Mouse (Mus musculus): ENCODE measurements around the gene Atp6v1b1. TPM values are rescaled to one million over a fixed set of nuclear protein-coding genes. Genes with fewer than 3 reads are reported as not detected.
A peak's percentile ranks its signal among the peaks of the same experiment; 100 is the strongest.
"Not testable (repeated sequence)": the region's sequence is repeated elsewhere in the genome, so short reads cannot be mapped to it uniquely, and the experiment has no call there.

Atp6v1b1 gene
- polyA plus RNA-seq, 1 experiment from 2014 or later = 5.2 TPM

DNA sequence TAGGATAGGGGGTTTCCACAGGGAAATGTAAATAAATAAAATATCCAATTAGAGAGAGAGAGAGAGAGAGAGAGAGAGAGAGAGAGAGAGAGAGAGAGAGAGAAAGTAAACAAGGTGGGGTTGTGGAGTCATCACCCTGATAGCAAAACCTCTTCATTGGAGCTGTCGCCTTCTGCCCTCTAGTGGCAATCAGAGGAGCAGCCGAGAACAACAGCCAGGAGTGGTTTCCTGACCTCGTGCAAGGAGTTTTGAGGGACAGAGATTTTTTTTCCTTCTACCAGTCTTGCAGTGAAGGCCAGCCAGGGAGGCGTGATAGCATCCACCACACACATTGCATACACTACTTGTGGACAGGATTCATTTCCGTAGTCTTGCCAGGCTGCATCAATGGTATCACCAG lies 36.2 kb downstream of the Atp6v1b1 start:
- H3K4me3 ChIP-seq (replicated peaks) = no peak overlapping the region
- no peak overlapping the region for H3K27ac ChIP-seq (replicated peaks)
- H3K27me3 ChIP-seq = no peaks in the 10 kb centered on the region
- no peak for ATAC-seq (ENCODE audit: insufficient number of reproducible peaks, low FRiP score, low TSS enrichment, low read depth)
- no peak overlapping the region for H3K4me2 ChIP-seq (replicated peaks)
- WGBS = 6% methylated on average over 5 of the region's 5 CpGs
- no peak overlapping the region for H3K9ac ChIP-seq
- no peaks in the 10 kb centered on the region for H3K36me3 ChIP-seq
- peaks cover 15% of the 10 kb centered on the region for H3K4me1 ChIP-seq
- no peaks in the 10 kb centered on the region for H3K9me3 ChIP-seq (replicated peaks)

GRCm38 (mm10) chr6:83786426-83786825 lies 43.6 kb downstream of the Atp6v1b1 start:
- ATAC-seq (ENCODE audit: insufficient number of reproducible peaks, low FRiP score, low TSS enrichment, low read depth) = no peak
- Histone ChIP-seq H3K4me3 (replicated peaks) (no peak overlapping the region), H3K4me1 (no peaks in the 10 kb centered on the region), H3K9ac (no peak overlapping the region), H3K4me2 (replicated peaks) (no peak overlapping the region), H3K27ac (replicated peaks) (no peak overlapping the region), H3K36me3 (no peaks in the 10 kb centered on the region), H3K27me3 (no peaks in the 10 kb centered on the region), H3K9me3 (replicated peaks) (no peaks in the 10 kb centered on the region)
- 68% methylated on average over 3 of the region's 3 CpGs for WGBS

DNA sequence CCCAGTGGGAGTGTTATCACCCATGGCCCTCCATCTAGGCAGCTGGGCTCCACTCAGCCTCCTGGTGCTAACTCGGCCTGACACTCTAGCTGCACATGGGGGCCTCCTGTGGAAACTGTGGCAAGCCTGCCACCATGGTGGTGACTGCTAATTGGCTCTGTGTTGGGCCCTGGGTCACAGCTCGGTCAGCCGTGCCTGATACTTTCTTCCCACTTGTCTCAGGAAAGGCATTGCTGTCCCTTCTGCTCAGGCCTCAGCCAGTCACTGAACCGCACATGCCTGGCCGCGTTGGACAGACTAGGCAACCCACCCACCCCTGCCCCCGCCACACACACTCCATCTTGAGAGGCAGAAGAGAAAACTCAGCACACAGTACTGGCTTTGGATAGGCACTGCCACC lies 45.8 kb downstream of the Atp6v1b1 start:
- no peak for ATAC-seq (ENCODE audit: insufficient number of reproducible peaks, low FRiP score, low TSS enrichment, low read depth)
- H3K4me3 ChIP-seq (replicated peaks) = no peak overlapping the region
- H3K36me3 ChIP-seq = no peaks in the 10 kb centered on the region
- no peak overlapping the region for H3K9ac ChIP-seq
- WGBS = 65% methylated on average over 7 of the region's 7 CpGs
- no peaks in the 10 kb centered on the region for H3K4me1 ChIP-seq
- H3K27ac ChIP-seq (replicated peaks) = no peak overlapping the region
- H3K27me3 ChIP-seq = no peaks in the 10 kb centered on the region
- H3K4me2 ChIP-seq (replicated peaks) = no peak overlapping the region
- no peaks in the 10 kb centered on the region for H3K9me3 ChIP-seq (replicated peaks)

DNA sequence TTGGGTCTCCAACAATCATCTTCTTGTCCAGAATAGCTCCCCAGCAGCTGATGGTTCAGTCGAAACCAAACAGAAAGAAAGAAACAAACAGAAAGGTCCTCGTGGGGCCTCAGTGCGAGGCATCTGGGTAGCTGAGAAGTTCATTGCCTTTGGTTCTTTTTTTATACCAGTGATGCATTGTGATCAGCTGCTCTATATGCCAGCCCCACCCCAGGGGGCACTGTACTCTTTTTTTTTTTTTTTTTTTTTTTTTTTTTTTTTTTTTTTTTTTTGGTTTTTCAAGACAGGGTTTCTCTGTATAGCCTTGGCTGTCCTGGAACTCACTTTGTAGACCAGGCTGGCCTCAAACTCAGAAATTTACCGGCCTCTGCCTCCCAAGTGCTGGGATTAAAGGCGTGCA lies 47.7 kb downstream of the Atp6v1b1 start:
- 77% methylated on average over 5 of the region's 5 CpGs for WGBS
- H3K9ac ChIP-seq; H3K4me1 ChIP-seq; ATAC-seq (ENCODE audit: insufficient number of reproducible peaks, low FRiP score, low TSS enrichment, low read depth); H3K9me3 ChIP-seq (replicated peaks); H3K4me3 ChIP-seq (replicated peaks); H3K27ac ChIP-seq (replicated peaks); H3K36me3 ChIP-seq; H3K27me3 ChIP-seq; H3K4me2 ChIP-seq (replicated peaks): not testable (repeated sequence)

DNA sequence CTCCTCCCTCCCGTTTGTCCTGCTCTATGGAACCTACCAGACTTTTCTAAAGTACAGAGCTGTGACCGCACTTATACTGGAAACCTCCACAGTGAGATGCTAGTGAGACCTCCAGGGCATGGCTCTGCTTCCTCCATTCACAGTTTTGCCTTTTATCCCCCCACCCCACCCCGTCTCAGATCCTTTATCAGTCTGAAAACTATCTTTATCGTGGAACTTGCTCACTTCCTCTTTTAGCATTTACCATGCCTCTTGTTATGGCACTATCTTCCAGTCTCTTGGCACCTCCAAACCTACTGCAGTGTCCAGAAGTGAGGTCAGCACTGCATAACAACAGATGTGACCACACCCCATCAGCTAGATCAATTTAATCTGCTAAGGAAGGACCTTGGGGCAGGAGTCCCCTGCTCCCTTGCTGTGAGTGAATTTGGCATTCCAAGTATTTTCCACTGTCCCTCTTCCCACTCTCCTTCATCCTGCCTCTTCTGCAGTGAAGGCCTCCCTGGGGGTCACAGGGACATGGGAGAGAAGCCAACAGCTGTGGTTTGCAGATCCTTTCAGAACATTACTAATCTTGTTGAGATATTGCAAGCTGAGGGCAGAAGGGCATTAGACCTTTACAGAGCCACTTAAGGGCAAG lies 48.6 kb downstream of the Atp6v1b1 start:
- Histone ChIP-seq H3K27ac (replicated peaks) (no peak overlapping the region), H3K27me3 (no peaks in the 10 kb centered on the region)

DNA sequence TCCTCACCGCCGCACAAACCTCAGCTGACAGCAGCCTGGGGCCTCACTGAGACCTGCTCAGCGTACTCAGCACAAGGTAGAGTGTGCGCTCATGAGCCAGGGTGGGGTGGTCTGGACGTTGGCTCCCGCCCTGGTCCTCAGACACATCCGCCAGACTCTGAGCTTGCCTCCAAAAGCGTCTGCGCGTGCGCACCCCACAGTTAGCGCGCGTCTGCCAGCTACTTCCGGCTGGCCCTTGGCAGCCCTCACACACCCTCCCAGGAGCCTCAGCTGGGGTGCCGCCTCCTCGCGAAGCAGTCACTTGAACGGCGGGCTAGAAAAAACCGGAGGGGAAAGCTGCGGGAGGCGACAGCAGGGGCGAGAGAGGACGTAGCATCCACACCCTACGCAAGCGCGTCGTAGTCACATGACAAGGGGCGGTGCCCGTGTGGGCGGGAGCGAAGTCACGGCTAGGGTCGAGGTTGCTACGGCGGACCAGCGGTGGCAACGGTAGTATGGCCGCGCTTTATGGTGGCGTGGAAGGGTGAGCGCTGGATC lies 52.0 kb downstream of the Atp6v1b1 start, which contains the start of gene Nagk:
TSS of gene Nagk (plus strand) at position 223 of the 537 bp plus-strand sequence.
- peak; percentile 95 for ATAC-seq (ENCODE audit: insufficient number of reproducible peaks, low FRiP score, low TSS enrichment, low read depth)
- Histone ChIP-seq H3K4me2 (replicated peaks) (peak within 1 kb of the TSS; percentile 89), H3K4me3 (replicated peaks) (peak within 1 kb of the TSS; percentile 88), H3K36me3 (peaks cover 7% of the 10 kb centered on the region; the same call in 1 of the 2 replicates), H3K9ac (peak within 1 kb of the TSS; percentile 75), H3K27me3 (no peaks in the 10 kb centered on the region), H3K27ac (replicated peaks) (peak within 1 kb of the TSS; percentile 96), H3K9me3 (replicated peaks) (no peaks in the 10 kb centered on the region), H3K4me1 (peaks cover 10% of the 10 kb centered on the region)
- under 1% methylated on average over 43 of the region's 43 CpGs for WGBS

More for the DNA sequence above, 48.6 kb downstream of the Atp6v1b1 start:
- Histone ChIP-seq H3K36me3 (no peaks in the 10 kb centered on the region), H3K9me3 (replicated peaks) (no peaks in the 10 kb centered on the region), H3K4me2 (replicated peaks) (no peak overlapping the region), H3K4me1 (peaks cover 7% of the 10 kb centered on the region), H3K4me3 (replicated peaks) (no peak overlapping the region), H3K9ac (no peak overlapping the region)
- ATAC-seq (ENCODE audit: insufficient number of reproducible peaks, low FRiP score, low TSS enrichment, low read depth) = no peak
- 64% methylated on average over 4 of the region's 4 CpGs for WGBS

DNA sequence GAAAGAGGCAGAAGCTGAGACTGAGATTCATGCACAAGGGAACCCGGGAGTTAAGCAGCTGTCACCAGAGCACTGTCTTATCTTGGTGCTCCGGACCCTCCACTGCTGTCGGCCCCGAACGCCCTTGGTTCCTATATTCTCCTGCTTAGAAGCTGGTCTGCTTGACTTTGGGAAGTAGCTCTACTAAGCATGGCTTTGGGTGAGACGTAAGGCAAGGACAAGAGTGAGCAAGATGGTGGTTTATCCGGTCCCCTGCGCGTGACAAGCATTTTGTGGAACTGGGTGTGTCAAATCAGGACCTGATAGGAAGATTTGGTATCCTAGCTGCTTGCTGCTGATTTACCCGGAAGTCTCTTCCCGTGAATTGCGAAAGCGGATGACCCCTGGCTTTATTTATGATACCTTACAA lies 52.7 kb downstream of the Atp6v1b1 start:
- no peak for ATAC-seq (ENCODE audit: insufficient number of reproducible peaks, low FRiP score, low TSS enrichment, low read depth)
- H3K4me3 ChIP-seq (replicated peaks) = peak overlapping the region; percentile 88
- H3K4me2 ChIP-seq (replicated peaks) = peak overlapping the region; percentile 89
- WGBS = 5% methylated on average over 13 of the region's 13 CpGs
- peaks cover 13% of the 10 kb centered on the region for H3K36me3 ChIP-seq
- H3K27me3 ChIP-seq = no peaks in the 10 kb centered on the region
- H3K9me3 ChIP-seq (replicated peaks) = no peaks in the 10 kb centered on the region
- peak overlapping the region; percentile 75 for H3K9ac ChIP-seq
- peak overlapping the region; percentile 96 for H3K27ac ChIP-seq (replicated peaks)
- H3K4me1 ChIP-seq = peaks cover 10% of the 10 kb centered on the region

GRCm38 (mm10) chr6:83796686-83797085 lies 53.9 kb downstream of the Atp6v1b1 start:
- H3K4me2 ChIP-seq (replicated peaks) = no peak overlapping the region
- whole genome bisulfite sequencing = 62% methylated on average over 3 of the region's 3 CpGs
- H3K4me3 ChIP-seq (replicated peaks) = no peak overlapping the region
- no peaks in the 10 kb centered on the region for H3K27me3 ChIP-seq
- H3K27ac ChIP-seq (replicated peaks) = no peak overlapping the region
- H3K9me3 ChIP-seq (replicated peaks) = no peaks in the 10 kb centered on the region
- ATAC-seq (ENCODE audit: insufficient number of reproducible peaks, low FRiP score, low TSS enrichment, low read depth) = no peak
- H3K36me3 ChIP-seq = peaks cover 24% of the 10 kb centered on the region
- H3K4me1 ChIP-seq = peaks cover 10% of the 10 kb centered on the region
- no peak overlapping the region for H3K9ac ChIP-seq

GRCm38 (mm10) chr6:83802033-83802432 lies 59.2 kb downstream of the Atp6v1b1 start:
- H3K9me3 ChIP-seq (replicated peaks) = no peaks in the 10 kb centered on the region
- H3K9ac ChIP-seq = no peak overlapping the region
- H3K4me1 ChIP-seq = 0 out of 2 replicates have a peak, but pooled peaks cover 1% of the 10 kb centered on the region
- H3K27me3 ChIP-seq = no peaks in the 10 kb centered on the region
- H3K4me3 ChIP-seq (replicated peaks) = no peak overlapping the region
- no peak overlapping the region for H3K27ac ChIP-seq (replicated peaks)
- peaks cover 53% of the 10 kb centered on the region for H3K36me3 ChIP-seq
- WGBS = 90% methylated on average over 5 of the region's 5 CpGs
- H3K4me2 ChIP-seq (replicated peaks) = no peak overlapping the region
- ATAC-seq (ENCODE audit: insufficient number of reproducible peaks, low FRiP score, low TSS enrichment, low read depth) = no peak

DNA sequence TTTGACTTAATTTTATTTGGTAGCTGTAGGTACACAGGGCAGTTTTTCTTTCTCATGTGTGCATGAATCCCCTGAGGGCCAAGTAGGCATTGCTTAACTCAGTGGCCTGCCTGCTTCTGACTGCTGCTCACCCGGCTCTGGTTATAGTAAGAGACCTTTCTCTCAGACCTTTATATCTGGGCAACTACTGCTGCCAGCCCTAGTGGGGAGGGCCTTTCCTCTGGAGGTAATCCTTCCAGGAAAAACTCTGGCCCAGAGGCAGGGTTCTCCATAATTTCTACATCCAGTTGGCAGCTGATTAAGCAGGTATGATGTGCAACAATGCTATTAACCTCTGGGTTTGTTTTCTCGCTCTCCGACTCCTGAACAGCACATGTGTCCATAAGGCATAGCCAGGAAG lies 60.1 kb downstream of the Atp6v1b1 start:
- Histone ChIP-seq H3K4me1 (no peaks in the 10 kb centered on the region), H3K27me3 (no peaks in the 10 kb centered on the region), H3K9ac (no peak overlapping the region), H3K36me3 (peaks cover 54% of the 10 kb centered on the region), H3K27ac (replicated peaks) (no peak overlapping the region), H3K4me3 (replicated peaks) (no peak overlapping the region), H3K4me2 (replicated peaks) (no peak overlapping the region), H3K9me3 (replicated peaks) (no peaks in the 10 kb centered on the region)
- 75% methylated on average over 3 of the region's 3 CpGs for WGBS
- no peak for ATAC-seq (ENCODE audit: insufficient number of reproducible peaks, low FRiP score, low TSS enrichment, low read depth)

All from embryonic facial prominence, embryonic 15.5 days (tissue).